Mouse (Mus musculus): Measurements from ENCODE around the gene Glis3. TPM values are rescaled to one million over a fixed set of nuclear protein-coding genes. Genes with fewer than 3 reads are reported as not detected.
A peak's percentile ranks its signal among the peaks of the same experiment; 100 is the strongest.

The Glis3 gene
- total RNA-seq, 1 experiment: 3.3 TPM

- DNase-seq (ENCODE audit: low read depth, low spot score): no peak
- Histone ChIP-seq H3K9me3 (ENCODE audit: control insufficient read depth, insufficient read depth, low read depth, low read length) (no peaks in the 10 kb centered on the region), H3K36me3 (ENCODE audit: control insufficient read depth, insufficient read depth, low read length, poor library complexity, severe bottlenecking) (no peaks in the 10 kb centered on the region), H3K27ac (ENCODE audit: insufficient read depth, low read depth, low read length, poor library complexity, severe bottlenecking) (no peak overlapping the region), H3K9ac (ENCODE audit: insufficient read depth, low read depth, low read length, poor library complexity, severe bottlenecking) (no peak overlapping the region), H3K4me3 (ENCODE audit: insufficient read depth in 1 of 2, low read depth in 1 of 2, low read length in 2 of 2, poor library complexity in 1 of 2, severe bottlenecking in 1 of 2) (no peak overlapping the region), H3K4me1 (ENCODE audit: control insufficient read depth in 2 of 2, insufficient read depth in 2 of 2, low read length in 2 of 2, poor library complexity in 1 of 2) (peaks cover 8 to 26% of the 10 kb centered on the region in 2 experiments; a peak in 3 of 4 replicates)
- no peak for TF ChIP-seq HCFC1 (IDR thresholded peaks at IDR 0.05; ENCODE audit: borderline replicate concordance, insufficient read depth, low read length)
- TF ChIP-seq CHD2 (IDR thresholded peaks at IDR 0.05; ENCODE audit: low read depth, low read length): no peak
- no peak for TF ChIP-seq MAFK (IDR thresholded peaks at IDR 0.05; ENCODE audit: insufficient read depth, low read depth, low read length)
- TF ChIP-seq ZNF384 (IDR thresholded peaks at IDR 0.05; ENCODE audit: low read depth, low read length): no peak
- TF ChIP-seq ZC3H11A (IDR thresholded peaks at IDR 0.05; ENCODE audit: borderline replicate concordance, low read depth, low read length): no peak
- in situ Hi-C loops (cut with MboI; ENCODE audit: low sequenced_read_pairs in 2 of 2, unreplicated experiment in 2 of 2): no loop called here
These were observed 121.2 kb downstream of the Glis3 start for GRCm38 (mm10) chr19:28558661-28559060.

- H3K4me1 ChIP-seq (ENCODE audit: control insufficient read depth in 2 of 2, insufficient read depth in 2 of 2, low read length in 2 of 2, poor library complexity in 1 of 2): peaks cover 8 to 26% of the 10 kb centered on the region in 2 experiments; a peak in 3 of 4 replicates
- DNase-seq (ENCODE audit: low read depth, low spot score): no peak
- H3K9ac ChIP-seq (ENCODE audit: insufficient read depth, low read depth, low read length, poor library complexity, severe bottlenecking): no peak overlapping the region
- in situ Hi-C loops (cut with MboI; ENCODE audit: low sequenced_read_pairs in 2 of 2, unreplicated experiment in 2 of 2): no loop called here
- H3K9me3 ChIP-seq (ENCODE audit: control insufficient read depth, insufficient read depth, low read depth, low read length): no peaks in the 10 kb centered on the region
- no peak overlapping the region for H3K4me3 ChIP-seq (ENCODE audit: insufficient read depth in 1 of 2, low read depth in 1 of 2, low read length in 2 of 2, poor library complexity in 1 of 2, severe bottlenecking in 1 of 2)
- H3K27ac ChIP-seq (ENCODE audit: insufficient read depth, low read depth, low read length, poor library complexity, severe bottlenecking): no peak overlapping the region
- no peak for TF ChIP-seq ZC3H11A (IDR thresholded peaks at IDR 0.05; ENCODE audit: borderline replicate concordance, low read depth, low read length)
- TF ChIP-seq ZNF384 (IDR thresholded peaks at IDR 0.05; ENCODE audit: low read depth, low read length): no peak
- TF ChIP-seq HCFC1 (IDR thresholded peaks at IDR 0.05; ENCODE audit: borderline replicate concordance, insufficient read depth, low read length): no peak
- no peak for TF ChIP-seq CHD2 (IDR thresholded peaks at IDR 0.05; ENCODE audit: low read depth, low read length)
- TF ChIP-seq MAFK (IDR thresholded peaks at IDR 0.05; ENCODE audit: insufficient read depth, low read depth, low read length): no peak
- H3K36me3 ChIP-seq (ENCODE audit: control insufficient read depth, insufficient read depth, low read length, poor library complexity, severe bottlenecking): no peaks in the 10 kb centered on the region
These were observed 122.1 kb downstream of the Glis3 start for GRCm38 (mm10) chr19:28557559-28558328.

DNA sequence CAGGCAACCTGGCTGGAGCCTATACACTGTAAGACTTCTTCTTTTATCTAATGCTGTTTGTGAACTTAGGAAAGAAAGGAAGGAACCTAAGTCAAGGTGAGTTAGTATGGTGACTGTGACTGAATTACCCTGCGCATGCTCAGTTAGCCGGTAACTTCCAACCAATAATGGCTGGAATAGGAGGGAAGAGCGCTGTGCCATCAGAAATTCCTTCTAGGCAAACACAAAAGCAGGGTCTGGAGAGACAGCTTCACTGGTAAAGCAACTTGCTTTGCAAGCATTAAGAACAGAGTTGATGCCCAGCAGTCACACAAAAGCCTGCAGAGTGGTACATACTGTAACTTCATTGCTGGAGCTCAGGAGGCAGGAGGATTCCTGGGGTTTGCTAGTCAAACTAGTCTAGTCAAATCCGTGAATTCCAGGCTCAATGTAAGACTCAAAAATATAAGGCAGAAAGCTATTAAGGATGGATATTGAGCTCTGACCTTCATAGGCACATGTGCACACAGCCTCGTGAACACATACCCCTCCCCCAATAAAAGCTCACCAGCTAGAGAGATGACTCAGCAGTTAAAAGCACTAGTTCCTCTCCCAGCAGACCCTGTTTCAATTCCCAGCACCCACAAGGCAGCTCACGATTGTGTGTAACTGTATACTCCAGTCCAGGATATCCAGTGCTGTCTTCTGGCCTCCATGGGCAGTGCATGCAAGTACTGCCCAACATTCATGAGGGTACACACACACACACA is 124.5 kb downstream of the Glis3 start:
- Histone ChIP-seq H3K4me1 (ENCODE audit: control insufficient read depth in 2 of 2, insufficient read depth in 2 of 2, low read length in 2 of 2, poor library complexity in 1 of 2) (peaks cover 7 to 19% of the 10 kb centered on the region in 2 experiments; a peak in 2 of 4 replicates), H3K9me3 (ENCODE audit: control insufficient read depth, insufficient read depth, low read depth, low read length) (no peaks in the 10 kb centered on the region), H3K36me3 (ENCODE audit: control insufficient read depth, insufficient read depth, low read length, poor library complexity, severe bottlenecking) (no peaks in the 10 kb centered on the region), H3K27ac (ENCODE audit: insufficient read depth, low read depth, low read length, poor library complexity, severe bottlenecking) (no peak overlapping the region), H3K9ac (ENCODE audit: insufficient read depth, low read depth, low read length, poor library complexity, severe bottlenecking) (peak overlapping the region; percentile 16; the same call in 1 of the 2 replicates), H3K4me3 (ENCODE audit: insufficient read depth in 1 of 2, low read depth in 1 of 2, low read length in 2 of 2, poor library complexity in 1 of 2, severe bottlenecking in 1 of 2) (no peak overlapping the region)
- TF ChIP-seq MAFK (IDR thresholded peaks at IDR 0.05; ENCODE audit: insufficient read depth, low read depth, low read length): peak; percentile 89
- no peak for TF ChIP-seq ZNF384 (IDR thresholded peaks at IDR 0.05; ENCODE audit: low read depth, low read length)
- no peak for DNase-seq (ENCODE audit: low read depth, low spot score)
- in situ Hi-C loops (cut with MboI; ENCODE audit: low sequenced_read_pairs in 2 of 2, unreplicated experiment in 2 of 2): no loop called here

GRCm38 (mm10) chr19:28550611-28551010 is 129.3 kb downstream of the Glis3 start:
- Histone ChIP-seq H3K4me3 (ENCODE audit: insufficient read depth in 1 of 2, low read depth in 1 of 2, low read length in 2 of 2, poor library complexity in 1 of 2, severe bottlenecking in 1 of 2) (no peak overlapping the region), H3K27ac (ENCODE audit: insufficient read depth, low read depth, low read length, poor library complexity, severe bottlenecking) (no peak overlapping the region), H3K4me1 (ENCODE audit: control insufficient read depth in 2 of 2, insufficient read depth in 2 of 2, low read length in 2 of 2, poor library complexity in 1 of 2) (peaks cover 0 to 6% of the 10 kb centered on the region in 2 experiments; a peak in 1 of 4 replicates), H3K36me3 (ENCODE audit: control insufficient read depth, insufficient read depth, low read length, poor library complexity, severe bottlenecking) (no peaks in the 10 kb centered on the region), H3K9me3 (ENCODE audit: control insufficient read depth, insufficient read depth, low read depth, low read length) (no peaks in the 10 kb centered on the region), H3K9ac (ENCODE audit: insufficient read depth, low read depth, low read length, poor library complexity, severe bottlenecking) (no peak overlapping the region)
- in situ Hi-C loops (cut with MboI; ENCODE audit: low sequenced_read_pairs in 2 of 2, unreplicated experiment in 2 of 2): no loop called here
- no peak for DNase-seq (ENCODE audit: low read depth, low spot score)
- TF ChIP-seq CHD2 (IDR thresholded peaks at IDR 0.05; ENCODE audit: low read depth, low read length): no peak
- no peak for TF ChIP-seq ZNF384 (IDR thresholded peaks at IDR 0.05; ENCODE audit: low read depth, low read length)
- TF ChIP-seq HCFC1 (IDR thresholded peaks at IDR 0.05; ENCODE audit: borderline replicate concordance, insufficient read depth, low read length): no peak
- no peak for TF ChIP-seq MAFK (IDR thresholded peaks at IDR 0.05; ENCODE audit: insufficient read depth, low read depth, low read length)
- TF ChIP-seq ZC3H11A (IDR thresholded peaks at IDR 0.05; ENCODE audit: borderline replicate concordance, low read depth, low read length): no peak

Measured in ES-E14 (cell line).